Mouse (Mus musculus): ENCODE results near the gene Pik3r1.

The Pik3r1 gene

GRCm38 (mm10) chr13:101736521-101737387 lies 31.3 kb downstream of the Pik3r1 start:
- DNase-seq (ENCODE audit: low spot score) = no peak

- no peak for DNase-seq (ENCODE audit: low spot score)
Measured at GRCm38 (mm10) chr13:101735364-101736120, 32.5 kb downstream of the Pik3r1 start.

- DNase-seq (ENCODE audit: low spot score) = no peak
Measured at GRCm38 (mm10) chr13:101734227-101734626, 33.8 kb downstream of the Pik3r1 start.

- no peak for DNase-seq (ENCODE audit: low spot score)
Measured at GRCm38 (mm10) chr13:101732675-101733074, 35.3 kb downstream of the Pik3r1 start.

GRCm38 (mm10) chr13:101731777-101732176 lies 36.2 kb downstream of the Pik3r1 start:
- no peak for DNase-seq (ENCODE audit: low spot score)

- no peak for DNase-seq (ENCODE audit: low spot score)
Measured at GRCm38 (mm10) chr13:101730351-101730750, 37.7 kb downstream of the Pik3r1 start.

GRCm38 (mm10) chr13:101729248-101730055 lies 38.6 kb downstream of the Pik3r1 start:
- no peak for DNase-seq (ENCODE audit: low spot score)

- peak; percentile 61 for DNase-seq (ENCODE audit: low spot score)
Measured at GRCm38 (mm10) chr13:101728816-101729215, 39.2 kb downstream of the Pik3r1 start.

- DNase-seq (ENCODE audit: low spot score) = no peak
Measured at GRCm38 (mm10) chr13:101728300-101728699, 39.7 kb downstream of the Pik3r1 start.

GRCm38 (mm10) chr13:101727837-101728236 lies 40.2 kb downstream of the Pik3r1 start:
- no peak for DNase-seq (ENCODE audit: low spot score)

GRCm38 (mm10) chr13:101726922-101727321 lies 41.1 kb downstream of the Pik3r1 start:
- no peak for DNase-seq (ENCODE audit: low spot score)

- DNase-seq (ENCODE audit: low spot score) = no peak
Measured at GRCm38 (mm10) chr13:101721901-101722595, 46.0 kb downstream of the Pik3r1 start.

GRCm38 (mm10) chr13:101721154-101721553 lies 46.9 kb downstream of the Pik3r1 start:
- no peak for DNase-seq (ENCODE audit: low spot score)

- peak; percentile 75 for DNase-seq (ENCODE audit: low spot score)
Measured at GRCm38 (mm10) chr13:101719312-101719870, 48.6 kb downstream of the Pik3r1 start.

GRCm38 (mm10) chr13:101718744-101719143 lies 49.3 kb downstream of the Pik3r1 start:
- no peak for DNase-seq (ENCODE audit: low spot score)

GRCm38 (mm10) chr13:101717836-101718235 lies 50.2 kb downstream of the Pik3r1 start:
- no peak for DNase-seq (ENCODE audit: low spot score)

GRCm38 (mm10) chr13:101713429-101714088 lies 54.5 kb downstream of the Pik3r1 start:
- no peak for DNase-seq (ENCODE audit: low spot score)

- DNase-seq (ENCODE audit: low spot score) = no peak
Measured at GRCm38 (mm10) chr13:101712720-101713428, 55.1 kb downstream of the Pik3r1 start.

- no peak for DNase-seq (ENCODE audit: low spot score)
Measured at GRCm38 (mm10) chr13:101712099-101712498, 55.9 kb downstream of the Pik3r1 start.

GRCm38 (mm10) chr13:101711301-101711700 lies 56.7 kb downstream of the Pik3r1 start:
- no peak for DNase-seq (ENCODE audit: low spot score)
